Comparison of ENCODE assay signal across 15 mouse cellular contexts in the genomic region with DNA sequence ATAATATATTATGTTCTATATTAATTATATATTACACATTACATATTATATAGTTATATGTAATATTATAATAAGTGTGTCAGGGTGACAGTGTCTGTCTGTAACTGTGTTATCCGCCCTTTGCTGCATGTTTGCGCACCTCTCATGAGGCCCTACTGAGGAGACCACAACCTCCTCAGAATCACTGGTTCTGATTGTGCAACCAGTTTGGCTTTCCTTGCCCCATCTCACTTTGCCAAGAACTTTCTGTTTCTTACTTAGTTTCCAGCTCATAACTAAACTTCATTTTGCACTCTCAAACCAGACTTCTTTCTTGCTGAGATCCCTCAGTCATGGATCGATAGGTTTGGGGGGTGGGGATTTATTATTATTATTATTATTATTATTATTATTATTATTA.
"Had no signal": no experiment of that assay in that cellular context is flagged by ENCODE, and none has a peak within 500 bp of the region (broad histone marks: within the 10 kb centered on the region; RNA-seq: fewer than 3 reads in every experiment).

No protein-coding gene starts in this region.

- H3K27ac ChIP-seq: kidney, postnatal 0 days; limb, embryonic 15.5 days; liver, embryonic 14.5 days; midbrain, embryonic 10.5 days; stomach, postnatal 0 days had no signal

- H3K9me3 ChIP-seq: limb, embryonic 15.5 days; midbrain, embryonic 10.5 days; neural tube, embryonic 15.5 days had no signal

- H3K4me2 ChIP-seq: limb, embryonic 15.5 days; neural tube, embryonic 15.5 days had no signal

- H3K9ac ChIP-seq: limb, embryonic 15.5 days; liver, embryonic 14.5 days; neural tube, embryonic 15.5 days had no signal

- H3K4me1 ChIP-seq: limb, embryonic 15.5 days had no signal

- H3K27me3 ChIP-seq: limb, embryonic 15.5 days; neural tube, embryonic 15.5 days had no signal

- DNase-seq: kidney, adult 9 months; kidney, postnatal 36 days; layer of hippocampus, adult 9-11 months; layer of hippocampus, postnatal 36 days; midbrain, embryonic 14.5 days; right cerebral cortex, adult 18-20 months; right cerebral cortex, postnatal 25 days; thymus, postnatal 4 days had no signal

- H3K4me3 ChIP-seq: limb, embryonic 15.5 days; midbrain, embryonic 10.5 days; myocyte; neural tube, embryonic 15.5 days had no signal

- H3K36me3 ChIP-seq: limb, embryonic 15.5 days; midbrain, embryonic 10.5 days; neural tube, embryonic 15.5 days had no signal
